Mouse (Mus musculus) MEL (cell line): Measurements from ENCODE around the gene Tcap. TPM values are rescaled to one million over a fixed set of nuclear protein-coding genes. Genes with fewer than 3 reads are reported as not detected.

ENCODE experiments used
- DNase-seq: peaks from one replicate; pipeline ENCODE4 v3.0.0; 2011; ENCODE audit warnings: low read depth, low spot score
- H3K27ac ChIP-seq: 2 replicates; pipeline ENCODE4 v1.5.1; 2012; ENCODE audit warnings: low read depth, mild to moderate bottlenecking, control low read depth, low read length, moderate library complexity; ENCODE audit not compliant: control insufficient read depth
- H3K27me3 ChIP-seq, 2 experiments: fragments of 150-350 bp in 1 of 2; sonication (generic) in 1 of 2; 2 replicates each; pipeline ENCODE4 v1.6.1; 2012; ENCODE audit warnings: low read length in 2 of 2, mild to moderate bottlenecking in 2 of 2, improper control_type of control experiment in 1 of 2, moderate library complexity in 1 of 2; ENCODE audit not compliant: insufficient read depth in 2 of 2, control insufficient read depth in 1 of 2
- H3K36me3 ChIP-seq, 2 experiments: 2 replicates each; pipeline ENCODE4 v1.6.1; 2012 to 2014; ENCODE audit warnings: low read length in 2 of 2, improper control_type of control experiment in 1 of 2, inconsistent platforms in 1 of 2, mild to moderate bottlenecking in 1 of 2; ENCODE audit not compliant: insufficient read depth in 2 of 2, control insufficient read depth in 1 of 2
- H3K4me1 ChIP-seq, 2 experiments: fragments of 150-350 bp in 1 of 2; sonication (generic) in 1 of 2; 2 replicates each; pipeline ENCODE4 v1.6.1; 2012; ENCODE audit warnings: low read length in 2 of 2, improper control_type of control experiment in 1 of 2, mild to moderate bottlenecking in 1 of 2; ENCODE audit not compliant: insufficient read depth in 2 of 2, control insufficient read depth in 1 of 2
- H3K4me3 ChIP-seq, 2 experiments: fragments of 150-350 bp in 1 of 2; sonication (generic) in 1 of 2; 2 replicates each; pipeline ENCODE4 v1.5.1; 2012; ENCODE audit warnings: low read depth in 2 of 2, low read length in 2 of 2, mild to moderate bottlenecking in 2 of 2, moderate library complexity in 2 of 2, control low read depth in 1 of 2, improper control_type of control experiment in 1 of 2; ENCODE audit not compliant: control insufficient read depth in 1 of 2, insufficient read depth in 1 of 2
- H3K79me2 ChIP-seq: 2 replicates; pipeline ENCODE4 v1.6.1; 2012; ENCODE audit warnings: mild to moderate bottlenecking, low read length, moderate library complexity; ENCODE audit not compliant: control insufficient read depth, poor library complexity, insufficient read depth
- H3K9ac ChIP-seq: 2 replicates; pipeline ENCODE4 v1.6.1; 2012; ENCODE audit warnings: low read depth, mild to moderate bottlenecking, control low read depth, low read length, moderate library complexity; ENCODE audit not compliant: control insufficient read depth, poor library complexity, severe bottlenecking
- H3K9me3 ChIP-seq: fragments of 150-350 bp; sonication (generic); replicated peaks from 2 replicates; pipeline ENCODE4 v1.6.1; 2012; ENCODE audit warnings: mild to moderate bottlenecking, low read length, improper control_type of control experiment, moderate library complexity; ENCODE audit not compliant: insufficient read depth
- ELF1 ChIP-seq: IDR thresholded peaks from 2 replicates; pipeline ENCODE4 v1.6.1; 2014; ENCODE audit warnings: low read depth, mild to moderate bottlenecking, inconsistent platforms, low read length, improper control_type of control experiment, moderate library complexity
- EP300 ChIP-seq, 2 experiments: IDR thresholded peaks; 2 replicates each; pipeline ENCODE4 v1.6.1; 2011; ENCODE audit warnings: improper control_type of control experiment in 2 of 2, low read length in 2 of 2, low read depth in 1 of 2, mild to moderate bottlenecking in 1 of 2
- GABPA ChIP-seq: IDR thresholded peaks from 2 replicates; pipeline ENCODE4 v1.6.1; 2012; ENCODE audit warnings: low read depth, mild to moderate bottlenecking, inconsistent platforms, low read length, improper control_type of control experiment, moderate library complexity
- GATA1 ChIP-seq: IDR thresholded peaks from 2 replicates; pipeline ENCODE4 v1.6.1; 2011; ENCODE audit warnings: low read depth, low read length, improper control_type of control experiment
- HCFC1 ChIP-seq: IDR thresholded peaks from 2 replicates; pipeline ENCODE4 v1.6.1; 2012; ENCODE audit warnings: low read depth, mild to moderate bottlenecking, inconsistent platforms, low read length, improper control_type of control experiment, moderate library complexity
- MAFK ChIP-seq: IDR thresholded peaks from 2 replicates; pipeline ENCODE4 v1.6.1; 2011; ENCODE audit warnings: low read depth, mild to moderate bottlenecking, low read length, improper control_type of control experiment, borderline replicate concordance
- MAX ChIP-seq: IDR thresholded peaks from 2 replicates; pipeline ENCODE4 v1.6.1; 2011; ENCODE audit warnings: low read length, improper control_type of control experiment
- MAZ ChIP-seq: IDR thresholded peaks from 2 replicates; pipeline ENCODE4 v1.6.1; 2012; ENCODE audit warnings: low read depth, mild to moderate bottlenecking, inconsistent platforms, low read length, improper control_type of control experiment
- MXI1 ChIP-seq: IDR thresholded peaks from 2 replicates; pipeline ENCODE4 v1.6.1; 2011; ENCODE audit warnings: mild to moderate bottlenecking, low read depth, low read length, improper control_type of control experiment
- MYB ChIP-seq: IDR thresholded peaks from 2 replicates; pipeline ENCODE4 v1.6.1; 2011; ENCODE audit warnings: mild to moderate bottlenecking, low read depth, low read length, improper control_type of control experiment
- MYC ChIP-seq: IDR thresholded peaks from 2 replicates; pipeline ENCODE4 v1.6.1; 2011; ENCODE audit warnings: low read depth, mild to moderate bottlenecking, low read length, improper control_type of control experiment, moderate library complexity
- NRF1 ChIP-seq: IDR thresholded peaks from 2 replicates; pipeline ENCODE4 v1.6.1; 2014; ENCODE audit warnings: low read depth, mild to moderate bottlenecking, inconsistent platforms, low read length, improper control_type of control experiment, moderate library complexity; ENCODE audit not compliant: poor library complexity, insufficient read depth, severe bottlenecking
- POLR2A ChIP-seq, 2 experiments: IDR thresholded peaks; 2 replicates each; pipeline ENCODE4 v1.6.1; 2011 to 2012; ENCODE audit warnings: low read length in 2 of 2, mild to moderate bottlenecking in 2 of 2, control low read depth in 1 of 2, improper control_type of control experiment in 1 of 2, low read depth in 1 of 2, moderate library complexity in 1 of 2; ENCODE audit not compliant: control insufficient read depth in 1 of 2, insufficient read depth in 1 of 2, poor library complexity in 1 of 2
- POLR2AphosphoS5 ChIP-seq: IDR thresholded peaks from 2 replicates; pipeline ENCODE4 v1.6.1; 2012; ENCODE audit warnings: low read depth, borderline replicate concordance, mild to moderate bottlenecking, inconsistent platforms, low read length, moderate library complexity, mixed read lengths
- RAD21 ChIP-seq: IDR thresholded peaks from 2 replicates; pipeline ENCODE4 v1.6.1; 2011; ENCODE audit warnings: mild to moderate bottlenecking, low read depth, low read length, improper control_type of control experiment
- RCOR1 ChIP-seq: IDR thresholded peaks from 2 replicates; pipeline ENCODE4 v1.6.1; 2012; ENCODE audit warnings: low read depth, mild to moderate bottlenecking, inconsistent platforms, low read length, improper control_type of control experiment
- SIN3A ChIP-seq: IDR thresholded peaks from 2 replicates; pipeline ENCODE4 v1.6.1; 2012; ENCODE audit warnings: low read length, improper control_type of control experiment, inconsistent platforms
- TAL1 ChIP-seq: IDR thresholded peaks from 2 replicates; pipeline ENCODE4 v1.6.1; 2012; ENCODE audit warnings: mild to moderate bottlenecking, inconsistent platforms, low read length, moderate library complexity, mixed read lengths
- TCF12 ChIP-seq: IDR thresholded peaks from 2 replicates; pipeline ENCODE4 v1.6.1; 2014; ENCODE audit warnings: low read depth, mild to moderate bottlenecking, inconsistent platforms, low read length, improper control_type of control experiment, moderate library complexity
- ZC3H11A ChIP-seq: IDR thresholded peaks from 2 replicates; pipeline ENCODE4 v1.6.1; 2012; ENCODE audit warnings: low read depth, mild to moderate bottlenecking, inconsistent platforms, low read length, improper control_type of control experiment
- ZKSCAN1 ChIP-seq: IDR thresholded peaks from 2 replicates; pipeline ENCODE4 v1.6.1; 2012; ENCODE audit warnings: low read depth, mild to moderate bottlenecking, inconsistent platforms, low read length, improper control_type of control experiment, moderate library complexity
- ZMIZ1 ChIP-seq: IDR thresholded peaks from 2 replicates; pipeline ENCODE4 v1.6.1; 2012; ENCODE audit warnings: low read depth, mild to moderate bottlenecking, inconsistent platforms, low read length, improper control_type of control experiment, moderate library complexity
- polyA plus RNA-seq, 2 experiments: library from polyadenylated mRNA; stranded (reverse) in 1 of 2; unstranded in 1 of 2; fragments of >175 nt in 1 of 2; fragments of >200 nt in 1 of 2; gene quantifications; 2 replicates each; pipeline versions ENCODE4 v1.2.1 to v1.2.4; 2012; ENCODE audit warnings: low replicate concordance in 2 of 2, low read depth in 1 of 2; ENCODE audit not compliant: insufficient read length in 2 of 2, insufficient read depth in 1 of 2, missing spikeins in 1 of 2
- total RNA-seq: library from RNA; depleted of rRNA; stranded (reverse); fragments of 300-350 nt; gene quantifications from 2 replicates; pipeline ENCODE4 v1.2.3, GENCODE M21; 2012

The Tcap gene
- total and polyA plus RNA-seq, 3 experiments, result 0.07 TPM; not detected in 2

- Histone ChIP-seq H3K27ac (no peak overlapping the region), H3K27me3 (no peaks in the 10 kb centered on the region)
- TF ChIP-seq MAX, result no peak
- no peak for TF ChIP-seq SIN3A
- TF ChIP-seq NRF1, result no peak
- TF ChIP-seq EP300 (IDR thresholded peaks at IDR 0.05; ENCODE audit: low read depth in 1 of 2, low read length in 2 of 2), result no peak
- TF ChIP-seq ZMIZ1, result no peak
- no peak for TF ChIP-seq MAZ
- no peak for TF ChIP-seq GATA1
- TF ChIP-seq HCFC1, result no peak
- no peak for TF ChIP-seq GABPA
- TF ChIP-seq MYC, result no peak
- no peak for TF ChIP-seq MYB
- TF ChIP-seq MAFK, result no peak
- TF ChIP-seq RCOR1, result no peak
- no peak for TF ChIP-seq MXI1
- no peak for TF ChIP-seq TAL1
- no peak for TF ChIP-seq ELF1
- TF ChIP-seq POLR2AphosphoS5, result no peak
- TF ChIP-seq ZKSCAN1, result no peak
- no peak for TF ChIP-seq TCF12
- no peak for TF ChIP-seq ZC3H11A
- TF ChIP-seq, all 39 proteins: peak for 0
- Histone ChIP-seq H3K9me3 (no peaks in the 10 kb centered on the region), H3K4me1 (no peaks in the 10 kb centered on the region), H3K36me3 (no peaks in the 10 kb centered on the region), H3K9ac (no peak overlapping the region), H3K4me3 (no peak overlapping the region), H3K79me2 (peaks cover 2% of the 10 kb centered on the region)
- no peak for DNase-seq
These were observed 15.8 kb upstream of the Tcap start for GRCm38 (mm10) chr11:98367863-98368186.

DNA sequence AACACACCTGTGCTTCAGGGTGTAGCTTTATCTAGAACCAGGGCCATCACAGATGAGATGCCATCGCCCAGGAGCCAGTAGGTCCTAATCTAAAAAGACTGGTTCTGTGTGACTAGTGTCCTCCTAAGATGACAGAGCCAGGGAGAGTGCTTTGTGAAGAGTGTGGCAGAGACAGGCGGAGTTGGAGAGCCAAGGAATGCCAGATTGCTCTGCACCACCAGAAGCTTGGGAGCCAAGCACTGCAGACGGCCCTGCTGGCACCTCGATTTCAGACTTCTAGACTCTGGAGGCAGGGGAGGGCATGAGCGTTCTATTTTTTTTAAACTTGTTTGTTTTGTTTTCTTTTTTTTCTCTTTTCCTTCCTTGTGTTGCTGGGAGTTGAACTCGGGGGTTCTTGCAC, 14.3 kb upstream of the Tcap start:
- Histone ChIP-seq H3K79me2 (no peaks in the 10 kb centered on the region; the same call in 1 of the 2 replicates), H3K27ac (no peak overlapping the region), H3K4me3 (no peak overlapping the region), H3K36me3 (no peaks in the 10 kb centered on the region; a peak in 1 of 4 replicates), H3K9ac (no peak overlapping the region), H3K9me3 (no peaks in the 10 kb centered on the region), H3K27me3 (no peaks in the 10 kb centered on the region), H3K4me1 (no peaks in the 10 kb centered on the region)
- TF ChIP-seq TAL1 (no peak), MAZ (no peak), NRF1 (no peak), POLR2A (IDR thresholded peaks at IDR 0.05; ENCODE audit: control insufficient read depth in 1 of 2, insufficient read depth in 1 of 2, low read depth in 1 of 2, low read length in 2 of 2, poor library complexity in 1 of 2) (no peak), RAD21 (no peak), GATA1 (no peak), RCOR1 (no peak)
- no peak for DNase-seq
